Mouse (Mus musculus) kidney, embryonic 16.5 days (tissue): ENCODE data around the gene C1qbp. TPM values are rescaled to one million over a fixed set of nuclear protein-coding genes. Genes with fewer than 3 reads are reported as not detected.

Experiments used
- ATAC-seq: fragments of 200-750 bp; cut with Nextera tagmentation; 2 replicates; pipeline ENCODE4 v1.8.0; 2017; ENCODE audit warnings: moderate TSS enrichment; ENCODE audit not compliant: low FRiP score, low TSS enrichment
- H3K27ac ChIP-seq: fragments of 300-500 bp; sonication (generic); 2 replicates; pipeline ENCODE4 v1.5.1; 2014; ENCODE audit warnings: low read length
- H3K27me3 ChIP-seq: fragments of 300-500 bp; sonication (generic); 2 replicates; pipeline ENCODE4 v1.6.1; 2014; ENCODE audit warnings: low read length, control low read depth, mixed read lengths; ENCODE audit not compliant: insufficient read depth
- H3K36me3 ChIP-seq: fragments of 300-500 bp; sonication (generic); 2 replicates; pipeline ENCODE4 v1.6.1; 2014; ENCODE audit warnings: low read length, control low read depth, mixed read lengths; ENCODE audit not compliant: insufficient read depth
- H3K4me1 ChIP-seq: fragments of 300-500 bp; sonication (generic); 2 replicates; pipeline ENCODE4 v1.6.1; 2014; ENCODE audit warnings: low read length, control low read depth, mixed read lengths; ENCODE audit not compliant: insufficient read depth
- H3K4me2 ChIP-seq: fragments of 300-500 bp; sonication (generic); replicated peaks from 2 replicates; pipeline ENCODE4 v1.6.1; 2014; ENCODE audit warnings: low read depth, low read length
- H3K4me3 ChIP-seq: fragments of 300-500 bp; sonication (generic); 2 replicates; pipeline ENCODE4 v1.5.1; 2014; ENCODE audit warnings: mild to moderate bottlenecking, low read length
- H3K9ac ChIP-seq: fragments of 300-500 bp; sonication (generic); replicated peaks from 2 replicates; pipeline ENCODE4 v1.6.1; 2014; ENCODE audit warnings: low read length
- H3K9me3 ChIP-seq: fragments of 300-500 bp; sonication (generic); 2 replicates; pipeline ENCODE4 v1.6.1; 2016; ENCODE audit warnings: low read length, control low read depth
- WGBS: fragments of 180-500 bp; shearing (Covaris S2); extraction: QIAGEN DNeasy Blood & Tissue Kit; methylation state at CpG from one replicate; pipeline ENCODE4 v1.1.7; 2014; 5-methylcytosine and 5-hydroxymethylcytosine counted together
- polyA plus RNA-seq: library from polyadenylated mRNA; unstranded; fragments of >200 nt; fragmentation: Nextera tagmentation; extraction: Ambion mirVana; gene quantifications from 2 replicates; pipeline ENCODE4 v1.2.1, GENCODE M21; 2015

C1qbp gene
- polyA plus RNA-seq = 277 and 287 TPM in 2 replicates

DNA sequence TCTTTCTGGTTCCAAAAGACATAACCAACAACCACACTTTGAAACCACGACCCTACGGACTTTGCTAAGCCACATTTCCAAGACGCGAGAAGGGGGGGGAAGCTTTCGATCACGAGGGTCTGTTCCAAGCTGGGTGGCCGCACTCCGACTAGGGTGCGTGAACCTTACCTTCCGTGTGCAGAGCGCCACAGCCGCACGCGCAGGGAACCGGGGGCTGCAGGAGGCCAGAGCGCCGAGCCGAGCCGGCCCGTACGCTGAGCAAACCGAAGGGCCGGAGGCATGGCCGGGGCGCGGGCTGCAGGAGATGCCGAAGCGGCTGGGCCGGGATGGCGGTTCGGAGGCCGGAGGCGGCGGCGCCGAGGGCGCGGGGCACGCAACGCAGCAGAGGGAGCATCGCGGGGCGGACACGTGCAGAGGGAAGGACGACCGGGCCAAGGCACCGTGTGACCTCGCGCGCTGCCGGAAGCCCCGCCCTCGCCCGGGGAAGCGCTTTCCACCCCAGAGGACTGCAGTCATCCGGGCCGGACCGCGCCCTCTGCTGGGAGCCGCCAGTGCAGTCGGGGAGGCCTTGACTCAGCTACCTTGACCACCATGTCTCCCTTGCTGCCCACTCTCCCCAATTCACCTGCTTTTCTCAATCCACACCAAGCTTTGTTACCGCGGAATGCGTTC is at the start of gene C1qbp:
C1qbp (minus strand) TSS at position 470 of the 672 bp plus-strand sequence.
- H3K4me1 ChIP-seq = peaks cover 11% of the 10 kb centered on the region
- peak within 1 kb of the TSS; percentile 69 for H3K4me2 ChIP-seq
- no peaks in the 10 kb centered on the region for H3K27me3 ChIP-seq
- WGBS = under 1% methylated on average over 58 of the region's 64 CpGs
- no peaks in the 10 kb centered on the region for H3K9me3 ChIP-seq
- H3K9ac ChIP-seq = peak within 1 kb of the TSS; percentile 96
- ATAC-seq = peak; percentile 97
- H3K4me3 ChIP-seq = peak within 1 kb of the TSS; percentile 98
- peaks cover 56% of the 10 kb centered on the region for H3K36me3 ChIP-seq
- H3K27ac ChIP-seq = peak within 1 kb of the TSS; percentile 67; the same call in 1 of the 2 replicates

GRCm38 (mm10) chr11:71032070-71032469 is 49.2 kb upstream of the C1qbp start:
- WGBS = 63% methylated on average over 7 of the region's 7 CpGs
- peaks cover 4% of the 10 kb centered on the region; the same call in 1 of the 2 replicates for H3K4me1 ChIP-seq
- H3K9ac ChIP-seq = peak overlapping the region; percentile 71
- peaks cover 8% of the 10 kb centered on the region for H3K36me3 ChIP-seq
- H3K27me3 ChIP-seq = no peaks in the 10 kb centered on the region
- no peak for ATAC-seq
- no peaks in the 10 kb centered on the region for H3K9me3 ChIP-seq
- H3K27ac ChIP-seq = no peak overlapping the region
- H3K4me2 ChIP-seq = peak overlapping the region; percentile 87
- peak overlapping the region; percentile 64 for H3K4me3 ChIP-seq

GRCm38 (mm10) chr11:71029403-71030118 is 46.7 kb upstream of the C1qbp start:
- Histone ChIP-seq H3K4me3 (no peak overlapping the region), H3K27me3 (no peaks in the 10 kb centered on the region), H3K9ac (no peak overlapping the region), H3K36me3 (peaks cover 29% of the 10 kb centered on the region), H3K4me2 (no peak overlapping the region), H3K9me3 (no peaks in the 10 kb centered on the region), H3K27ac (no peak overlapping the region), H3K4me1 (peaks cover 4% of the 10 kb centered on the region; the same call in 1 of the 2 replicates)
- ATAC-seq = no peak
- WGBS = 72% methylated on average over 3 of the region's 3 CpGs

- no peaks in the 10 kb centered on the region for H3K27me3 ChIP-seq
- H3K36me3 ChIP-seq = peaks cover 35% of the 10 kb centered on the region
- no peak overlapping the region for H3K9ac ChIP-seq
- ATAC-seq = no peak
- 77% methylated on average over 3 of the region's 3 CpGs for WGBS
- H3K4me2 ChIP-seq = no peak overlapping the region
- peaks cover 4% of the 10 kb centered on the region; the same call in 1 of the 2 replicates for H3K4me1 ChIP-seq
- H3K4me3 ChIP-seq = no peak overlapping the region
- H3K27ac ChIP-seq = no peak overlapping the region
- H3K9me3 ChIP-seq = no peaks in the 10 kb centered on the region
Observed at GRCm38 (mm10) chr11:71028280-71028679, 45.5 kb upstream of the C1qbp start.

GRCm38 (mm10) chr11:71019201-71020068 is 36.6 kb upstream of the C1qbp start, which contains the start of the genes Mis12 and Derl2:
Gene Mis12 (plus strand): TSS chr11:71019611.
Gene Derl2 (minus strand): TSS chr11:71019841.
- H3K4me3 ChIP-seq = peak within 1 kb of the TSS; percentile 94
- peak within 1 kb of the TSS; percentile 91 for H3K4me2 ChIP-seq
- peak within 1 kb of the TSS; percentile 94 for H3K27ac ChIP-seq
- ATAC-seq = peak; percentile 100
- H3K4me1 ChIP-seq = peaks cover 28% of the 10 kb centered on the region
- under 1% methylated on average over 70 of the region's 71 CpGs for WGBS
- peaks cover 9% of the 10 kb centered on the region for H3K36me3 ChIP-seq
- H3K9me3 ChIP-seq = no peaks in the 10 kb centered on the region
- peak within 1 kb of the TSS; percentile 93 for H3K9ac ChIP-seq
- no peaks in the 10 kb centered on the region for H3K27me3 ChIP-seq

DNA sequence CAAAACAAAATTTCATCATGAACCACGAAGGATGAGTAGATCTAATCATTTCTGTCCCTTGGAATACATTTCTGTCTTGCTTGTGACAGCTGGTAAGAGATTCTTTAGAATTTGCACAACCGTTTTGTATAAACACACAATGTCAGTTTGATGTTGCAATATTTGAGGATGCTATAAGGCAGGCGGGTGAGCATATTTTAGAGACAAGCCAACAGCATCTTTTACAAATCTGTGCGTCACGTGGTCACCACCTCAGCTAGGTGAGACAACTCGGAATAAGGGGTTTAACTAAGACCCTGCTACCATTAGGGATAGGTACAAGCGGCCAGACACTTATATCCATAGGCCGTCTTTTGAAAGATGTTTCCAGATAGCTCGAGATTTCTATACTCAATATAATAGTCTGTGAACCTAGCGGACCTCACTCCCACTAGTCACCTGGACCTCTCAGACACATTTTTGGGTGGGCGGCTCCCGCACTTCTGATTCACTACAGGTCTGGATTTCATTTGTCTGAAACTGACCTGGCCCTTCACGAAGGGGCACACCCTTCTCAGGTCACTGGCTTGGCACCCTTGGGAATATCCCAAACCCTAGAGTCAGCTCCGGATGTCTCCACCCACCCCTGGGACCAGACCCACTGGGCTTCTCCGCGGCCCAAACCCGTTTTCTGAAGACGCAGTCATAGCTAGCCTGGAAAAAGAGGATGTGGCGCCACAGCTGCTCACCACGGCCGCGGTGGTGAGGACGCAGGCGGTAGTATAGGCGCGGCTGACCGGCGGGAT is 35.8 kb upstream of the C1qbp start:
- H3K4me3 ChIP-seq = peak overlapping the region; percentile 94
- peak; percentile 37 for ATAC-seq
- H3K4me1 ChIP-seq = peaks cover 28% of the 10 kb centered on the region
- no peaks in the 10 kb centered on the region for H3K27me3 ChIP-seq
- H3K27ac ChIP-seq = peak overlapping the region; percentile 83
- 5% methylated on average over 28 of the region's 28 CpGs for WGBS
- peak overlapping the region; percentile 93 for H3K9ac ChIP-seq
- H3K4me2 ChIP-seq = peak overlapping the region; percentile 79
- H3K9me3 ChIP-seq = no peaks in the 10 kb centered on the region
- H3K36me3 ChIP-seq = peaks cover 6% of the 10 kb centered on the region

- Histone ChIP-seq H3K27me3 (no peaks in the 10 kb centered on the region), H3K4me1 (peaks cover 28% of the 10 kb centered on the region), H3K36me3 (peaks cover 11% of the 10 kb centered on the region), H3K9me3 (no peaks in the 10 kb centered on the region), H3K4me3 (no peak overlapping the region), H3K9ac (no peak overlapping the region), H3K4me2 (no peak overlapping the region), H3K27ac (no peak overlapping the region)
- ATAC-seq = no peak
- 83% methylated on average over 1 of the region's 1 CpGs for WGBS
Observed at GRCm38 (mm10) chr11:71017051-71017450, 34.2 kb upstream of the C1qbp start.

- Histone ChIP-seq H3K27me3 (no peaks in the 10 kb centered on the region), H3K4me1 (peaks cover 13% of the 10 kb centered on the region), H3K4me3 (no peak overlapping the region), H3K9ac (no peak overlapping the region), H3K36me3 (peaks cover 35% of the 10 kb centered on the region), H3K9me3 (no peaks in the 10 kb centered on the region), H3K27ac (no peak overlapping the region), H3K4me2 (no peak overlapping the region)
- WGBS = 96% methylated on average over 7 of the region's 7 CpGs
- ATAC-seq = no peak
Observed at GRCm38 (mm10) chr11:71012743-71013142, 29.9 kb upstream of the C1qbp start.

DNA sequence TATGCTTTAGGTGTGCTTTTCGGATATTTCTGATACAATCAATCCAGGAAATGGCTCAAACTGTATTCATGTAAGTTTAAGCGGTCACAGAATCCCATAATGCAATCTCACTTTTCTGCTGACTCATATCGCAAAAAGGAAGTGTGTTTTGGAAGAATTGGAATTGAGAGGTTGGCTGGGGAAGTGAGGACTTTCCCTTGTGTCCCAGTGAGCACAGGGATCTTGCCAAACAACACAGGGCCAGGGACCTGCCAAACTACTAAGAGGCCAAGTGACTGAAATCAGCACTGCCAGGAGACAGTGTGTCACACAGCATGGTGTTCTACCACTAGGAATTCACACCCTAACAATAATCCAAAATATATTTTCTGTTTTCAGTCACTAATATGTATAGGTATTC is 25.5 kb upstream of the C1qbp start:
- H3K9ac ChIP-seq = no peak overlapping the region
- no peak overlapping the region for H3K27ac ChIP-seq
- no peak overlapping the region for H3K4me3 ChIP-seq
- peaks cover 39% of the 10 kb centered on the region for H3K36me3 ChIP-seq
- H3K9me3 ChIP-seq = no peaks in the 10 kb centered on the region
- H3K27me3 ChIP-seq = no peaks in the 10 kb centered on the region
- no peak overlapping the region for H3K4me2 ChIP-seq
- 83% methylated on average over 3 of the region's 3 CpGs for WGBS
- no peak for ATAC-seq
- H3K4me1 ChIP-seq = peaks cover 6% of the 10 kb centered on the region
